Mouse (Mus musculus) adrenal gland (tissue): ENCODE measurements around the gene Zfyve27.

Source experiments
- intact Hi-C: fragments of 180-260 bp; cut with DNase I; formaldehyde crosslinking; loops from one replicate; pipeline ENCODE4 v1.15.1; 2025

Gene Zfyve27

DNA sequence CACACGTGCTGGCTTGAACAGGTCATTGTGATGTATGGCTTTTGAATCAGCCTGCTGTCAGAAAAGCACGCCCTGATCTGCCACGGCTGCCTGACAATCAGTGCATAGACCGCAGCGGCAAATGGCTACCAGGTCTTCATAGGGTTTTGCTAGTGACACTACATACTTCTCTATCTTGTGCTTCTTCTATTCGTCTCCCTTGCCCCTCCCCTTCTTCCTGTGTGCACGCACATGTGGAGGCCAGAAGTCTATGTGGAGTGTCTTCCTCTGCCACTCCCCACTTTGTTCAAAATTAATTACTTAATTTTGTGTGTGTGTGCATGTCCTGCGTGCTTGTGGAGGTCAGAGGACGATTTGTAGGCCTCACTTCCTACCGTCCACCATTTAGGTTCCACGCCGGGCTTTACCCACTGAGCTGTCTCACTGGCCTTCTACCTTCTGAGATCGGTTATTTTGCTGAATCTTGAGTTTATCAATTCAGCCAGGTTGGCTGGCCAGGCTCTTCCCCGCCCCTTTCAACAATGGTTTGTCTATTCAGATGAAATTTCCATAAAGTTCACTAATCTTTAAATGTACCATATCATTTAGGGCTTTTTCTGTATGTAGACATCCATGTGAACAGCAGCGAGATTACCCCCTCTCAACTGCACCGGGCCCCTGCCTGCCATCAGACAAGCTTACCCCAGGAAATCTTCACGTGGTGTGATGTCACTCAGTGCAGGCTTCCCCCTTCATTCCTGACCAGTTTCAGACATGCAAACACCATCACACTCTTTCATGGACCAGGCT is 65.9 kb downstream of the Zfyve27 start:
- intact Hi-C loops = no loop called here

DNA sequence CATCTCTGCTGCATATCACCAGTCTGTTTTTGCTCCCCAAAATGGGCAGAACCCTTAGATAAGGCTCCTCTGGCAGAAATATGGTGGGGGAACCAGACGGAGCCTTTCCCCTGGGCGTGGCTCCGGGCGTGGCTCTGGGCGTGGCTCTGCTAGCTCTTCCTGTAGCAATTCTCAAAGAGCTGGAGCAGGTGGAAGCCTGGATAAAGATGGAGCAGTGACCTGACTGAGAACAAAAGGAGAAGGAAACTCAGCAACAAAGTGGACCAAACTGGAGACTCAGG is 66.5 kb downstream of the Zfyve27 start:
- intact Hi-C loops = no loop called here

DNA sequence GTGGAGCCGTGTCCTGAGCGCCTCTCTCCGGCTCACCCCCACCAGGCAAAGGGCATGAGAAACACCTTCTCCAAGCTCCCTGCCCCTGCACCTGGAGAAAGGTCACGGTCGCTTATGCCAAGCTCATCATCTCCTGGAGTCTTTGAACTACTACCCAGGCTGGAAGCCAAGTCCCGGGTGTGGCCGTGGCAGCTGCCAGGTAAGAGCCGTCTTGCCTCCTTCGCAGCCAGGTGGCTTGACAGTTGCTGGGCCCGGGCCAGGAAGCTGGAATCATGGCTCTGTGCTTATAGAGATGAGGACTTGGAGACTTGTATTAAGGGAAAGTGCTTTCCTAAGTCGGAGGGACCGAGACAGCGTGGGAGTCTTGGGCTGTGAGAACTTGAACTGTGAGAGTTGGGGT is 67.2 kb downstream of the Zfyve27 start:
- intact Hi-C loops = no loop called here

DNA sequence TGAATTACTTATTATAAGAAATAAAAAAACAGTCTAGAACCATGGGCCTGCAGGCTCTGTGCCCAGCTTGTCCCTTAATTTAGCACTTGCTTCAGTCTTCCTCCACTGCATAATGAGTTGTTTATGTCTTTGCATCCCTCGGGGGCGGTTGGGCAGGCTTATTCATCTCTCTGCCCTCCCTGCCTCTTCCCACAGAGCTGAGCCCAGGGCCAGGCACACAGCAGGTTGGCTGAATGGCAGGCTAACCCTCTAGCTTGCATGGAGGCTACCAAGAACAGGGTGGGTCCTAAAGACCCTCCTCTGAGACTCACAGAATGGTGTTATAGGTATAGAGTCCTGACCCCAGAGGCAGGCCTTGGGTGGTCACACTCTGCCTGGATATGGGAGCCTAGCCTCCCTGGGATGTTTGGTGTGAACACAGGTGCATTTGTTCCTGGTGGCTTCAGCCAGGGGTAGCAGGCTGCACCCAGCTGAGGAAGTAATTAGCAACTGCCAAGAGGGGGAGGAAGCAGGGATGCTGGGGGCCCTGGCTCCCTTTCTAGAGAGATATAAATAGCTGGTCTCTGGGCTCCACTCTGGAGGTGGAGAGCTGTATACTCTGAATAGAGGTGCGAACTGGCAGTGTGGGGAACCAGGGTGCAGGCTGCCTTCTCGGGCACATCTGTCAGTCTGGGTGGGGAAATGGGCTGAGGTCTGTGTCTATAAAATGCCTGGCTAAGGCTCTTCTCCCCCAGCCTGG is 74.0 kb downstream of the Zfyve27 start:
- intact Hi-C loops = no loop called here

DNA sequence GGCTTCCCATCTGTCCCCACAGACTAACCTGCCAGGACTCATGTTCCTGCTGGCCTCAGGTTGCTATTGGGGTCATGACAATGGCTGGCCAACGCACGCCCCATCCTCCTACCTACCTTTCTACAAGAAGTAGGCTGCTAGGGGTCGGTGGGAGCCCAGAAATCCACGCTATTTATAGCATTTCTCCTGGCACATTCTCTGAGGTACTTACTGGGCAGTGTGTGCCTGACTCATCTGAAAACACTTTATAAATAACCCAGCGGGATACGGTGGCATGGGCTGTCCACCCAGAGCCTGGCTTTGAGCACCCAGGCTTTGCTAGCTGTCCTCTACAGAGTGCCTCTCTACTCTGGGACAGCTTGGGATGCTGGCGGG is 74.6 kb downstream of the Zfyve27 start:
- intact Hi-C loops = no loop called here

DNA sequence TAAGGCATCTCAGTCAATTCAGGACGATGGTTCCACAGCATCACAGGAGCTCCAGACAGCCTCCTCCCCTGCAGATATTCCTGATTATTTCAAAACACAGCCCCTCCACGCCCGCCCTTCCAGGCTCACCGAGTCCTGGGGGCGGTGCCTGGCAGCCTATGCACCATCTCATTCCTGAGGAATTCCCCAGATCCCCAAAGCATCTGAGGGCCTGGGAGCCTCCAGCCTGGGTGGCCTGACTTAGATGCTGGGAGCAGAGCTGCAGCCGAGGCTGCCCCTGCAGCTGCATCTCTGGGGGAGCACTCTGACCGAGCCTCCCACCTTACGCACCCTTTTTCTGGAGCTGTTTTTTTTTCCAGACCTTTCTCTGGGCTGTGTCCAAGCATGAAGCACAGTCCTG is 77.1 kb downstream of the Zfyve27 start:
- intact Hi-C loops = no loop called here

DNA sequence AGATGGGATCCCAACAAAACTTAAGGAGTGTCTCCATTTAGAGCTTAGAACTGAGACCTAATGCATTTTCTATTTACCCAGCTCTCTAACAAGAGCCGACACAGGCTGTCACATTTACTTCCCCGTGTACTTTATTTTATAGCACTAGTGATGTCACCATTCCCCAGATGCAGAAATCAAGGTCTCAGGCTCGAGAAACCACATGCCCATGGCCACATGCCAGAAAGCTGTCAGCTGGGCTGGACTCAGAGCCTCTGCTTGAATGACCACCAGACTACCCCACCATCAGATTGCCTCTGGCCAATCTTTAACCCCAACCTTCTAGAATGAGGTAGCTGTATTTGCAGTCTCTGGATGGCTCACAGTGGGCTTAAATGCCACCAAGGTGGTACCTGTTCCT is 79.7 kb downstream of the Zfyve27 start:
- intact Hi-C loops = no loop called here
